ENCODE assay signal across 9 mouse cellular contexts in genomic region chr5:123603496-123603895, GRCm38 (mm10). TPM values are rescaled to one million over a fixed set of nuclear protein-coding genes. Genes with fewer than 3 reads are reported as not detected.
DNase-seq lines count a peak whose midpoint lies in the region; ATAC-seq lines count a peak whose summit lies in the region.
"Had no signal": no experiment of that assay in that cellular context is flagged by ENCODE, and none has a peak within 500 bp of the region (broad histone marks: within the 10 kb centered on the region; RNA-seq: fewer than 3 reads in every experiment).

No protein-coding gene starts in this region.

- ATAC-seq in forebrain, embryonic 15.5 days (replicated peaks): no peak
- ATAC-seq in forebrain, embryonic 12.5 days (ENCODE audit: low FRiP score): no peak
- peak; percentile 97 for ATAC-seq in inflammation-experienced regulatory T-cells, adult 6 months
- no peak for ATAC-seq in neural tube, embryonic 15.5 days (ENCODE audit: low FRiP score)

- H3K4me1 ChIP-seq in forebrain, embryonic 15.5 days: no peaks in the 10 kb centered on the region
- H3K4me1 ChIP-seq in forebrain, embryonic 12.5 days: no peaks in the 10 kb centered on the region
- peaks cover 7% of the 10 kb centered on the region; the same call in 1 of the 2 replicates for H3K4me1 ChIP-seq in neural tube, embryonic 15.5 days
- H3K4me1 ChIP-seq: limb, embryonic 15.5 days had no signal

- H3K27ac ChIP-seq in forebrain, embryonic 15.5 days (replicated peaks): 0 out of 2 replicates have a peak overlapping the region, but pooled peaks have one; percentile 40
- H3K27ac ChIP-seq in forebrain, embryonic 12.5 days: no peak overlapping the region
- H3K27ac ChIP-seq in neural tube, embryonic 15.5 days (replicated peaks): peak overlapping the region; percentile 41; the same call in 1 of the 2 replicates
- H3K27ac ChIP-seq: limb, embryonic 15.5 days had no signal

- H3K36me3 ChIP-seq in forebrain, embryonic 15.5 days: peaks cover 66% of the 10 kb centered on the region
- peaks cover 74% of the 10 kb centered on the region for H3K36me3 ChIP-seq in forebrain, embryonic 12.5 days (replicated peaks)
- peaks cover 65% of the 10 kb centered on the region for H3K36me3 ChIP-seq in neural tube, embryonic 15.5 days

- no peaks in the 10 kb centered on the region for H3K9me3 ChIP-seq in forebrain, embryonic 15.5 days
- H3K9me3 ChIP-seq in forebrain, embryonic 12.5 days: no peaks in the 10 kb centered on the region
- H3K9me3 ChIP-seq in neural tube, embryonic 15.5 days (replicated peaks): no peaks in the 10 kb centered on the region
- H3K9me3 ChIP-seq: limb, embryonic 15.5 days had no signal

- WGBS in forebrain, embryonic 15.5 days: 54% methylated on average over 11 of the region's 11 CpGs
- WGBS in forebrain, embryonic 12.5 days: 65% methylated on average over 11 of the region's 11 CpGs
- 37% methylated on average over 11 of the region's 11 CpGs for WGBS in neural tube, embryonic 15.5 days

- H3K4me2 ChIP-seq in forebrain, embryonic 15.5 days (replicated peaks): no peak overlapping the region
- no peak overlapping the region for H3K4me2 ChIP-seq in forebrain, embryonic 12.5 days
- H3K4me2 ChIP-seq in neural tube, embryonic 15.5 days: peak overlapping the region; percentile 22; the same call in 1 of the 2 replicates
- H3K4me2 ChIP-seq: limb, embryonic 15.5 days had no signal

- peak; percentile 20 for DNase-seq in retina, postnatal 1 day
- DNase-seq in retina, embryonic 14.5 days (ENCODE audit: low spot score): no peak
- no peak for DNase-seq in gastrocnemius, postnatal 4 days (ENCODE audit: low spot score in 2 of 2)
- no peak for DNase-seq in adipocyte (ENCODE audit: low spot score)

- H3K9ac ChIP-seq in forebrain, embryonic 15.5 days (replicated peaks): no peak overlapping the region
- no peak overlapping the region for H3K9ac ChIP-seq in forebrain, embryonic 12.5 days
- no peak overlapping the region for H3K9ac ChIP-seq in neural tube, embryonic 15.5 days (replicated peaks)
- H3K9ac ChIP-seq: limb, embryonic 15.5 days had no signal

- H3K4me3 ChIP-seq in forebrain, embryonic 15.5 days: no peak overlapping the region
- H3K4me3 ChIP-seq in forebrain, embryonic 12.5 days (replicated peaks): no peak overlapping the region
- no peak overlapping the region for H3K4me3 ChIP-seq in neural tube, embryonic 15.5 days (replicated peaks)
- H3K4me3 ChIP-seq: limb, embryonic 15.5 days had no signal

- no peaks in the 10 kb centered on the region for H3K27me3 ChIP-seq in forebrain, embryonic 15.5 days
- no peaks in the 10 kb centered on the region for H3K27me3 ChIP-seq in forebrain, embryonic 12.5 days
- H3K27me3 ChIP-seq in neural tube, embryonic 15.5 days (replicated peaks): no peaks in the 10 kb centered on the region
- H3K27me3 ChIP-seq: limb, embryonic 15.5 days had no signal

RNA-seq across cellular contexts. Expression of gene Vps33a, which starts 30.7 kb away (rescaled TPM):
- polyA plus RNA-seq in forebrain, embryonic 15.5 days (2015; fragmentation: Nextera tagmentation; extraction: Ambion mirVana): 41.2 and 42.3 TPM in 2 replicates
- polyA plus RNA-seq in forebrain, embryonic 12.5 days (2016; fragmentation: Nextera tagmentation; extraction: Ambion mirVana): 35.7 and 35.8 TPM in 2 replicates
- 10 to 100 TPM; 39.4 to 43.7 (median 42.1) TPM for polyA plus RNA-seq in inflammation-experienced regulatory T-cells, adult 6 months (2017; shearing (Covaris generic))
- polyA plus RNA-seq in neural tube, embryonic 15.5 days (2015; fragmentation: Nextera tagmentation; extraction: Ambion mirVana): 38.6 and 39.0 TPM in 2 replicates
- 10 to 100 TPM; 31.5 to 31.9 TPM for total RNA-seq in gastrocnemius, postnatal 4 days (2021)
